Mouse (Mus musculus) forebrain, postnatal 0 days (tissue): ENCODE data around the gene Bscl2. TPM values are rescaled to one million over a fixed set of nuclear protein-coding genes. Genes with fewer than 3 reads are reported as not detected.
A peak's percentile ranks its signal among the peaks of the same experiment; 100 is the strongest.

ENCODE experiments used
- ATAC-seq: fragments of 200-750 bp; cut with Nextera tagmentation; 2 replicates; pipeline ENCODE4 v1.8.0; 2017; ENCODE audit warnings: mild to moderate bottlenecking, moderate library complexity
- DNase-seq: peaks from one replicate; pipeline ENCODE4 v3.0.0-alpha.2; 2015
- H3K27ac ChIP-seq: fragments of 300-500 bp; sonication (generic); 2 replicates; pipeline ENCODE4 v1.5.1; 2014; ENCODE audit warnings: low read depth, mild to moderate bottlenecking, antibody characterized with exemption, low read length, moderate library complexity, mixed read lengths
- H3K27me3 ChIP-seq: fragments of 300-500 bp; sonication (generic); 2 replicates; pipeline ENCODE4 v1.6.1; 2014; ENCODE audit warnings: mild to moderate bottlenecking, low read length, mixed read lengths; ENCODE audit not compliant: insufficient read depth
- H3K36me3 ChIP-seq: fragments of 300-500 bp; sonication (generic); 2 replicates; pipeline ENCODE4 v1.6.1; 2014; ENCODE audit warnings: mild to moderate bottlenecking, moderate library complexity; ENCODE audit not compliant: insufficient read depth
- H3K4me1 ChIP-seq: fragments of 300-500 bp; sonication (generic); 2 replicates; pipeline ENCODE4 v1.6.1; 2014; ENCODE audit warnings: antibody characterized with exemption; ENCODE audit not compliant: insufficient read depth
- H3K4me2 ChIP-seq: fragments of 300-500 bp; sonication (generic); 2 replicates; pipeline ENCODE4 v1.6.1; 2014; ENCODE audit warnings: low read depth, mild to moderate bottlenecking, moderate library complexity
- H3K4me3 ChIP-seq: fragments of 300-500 bp; sonication (generic); 2 replicates; pipeline ENCODE4 v1.5.1; 2014; ENCODE audit warnings: low read depth, low read length, mixed read lengths
- H3K9ac ChIP-seq: fragments of 300-500 bp; sonication (generic); 2 replicates; pipeline ENCODE4 v1.6.1; 2014; ENCODE audit warnings: mild to moderate bottlenecking
- H3K9me3 ChIP-seq: fragments of 300-500 bp; sonication (generic); 2 replicates; pipeline ENCODE4 v1.6.1; 2016; ENCODE audit warnings: low read length
- CTCF ChIP-seq: sonication (generic); IDR thresholded peaks from 2 replicates; pipeline ENCODE4 v1.5.1; 2016; ENCODE audit warnings: antibody characterized with exemption, control low read depth, low read depth
- WGBS: fragments of 180-500 bp; shearing (Covaris S2); extraction: QIAGEN DNeasy Blood & Tissue Kit; methylation state at CpG from one replicate; pipeline ENCODE4 v1.1.7; 2014; 5-methylcytosine and 5-hydroxymethylcytosine counted together
- polyA plus RNA-seq: library from polyadenylated mRNA; unstranded; fragments of >200 nt; fragmentation: Nextera tagmentation; extraction: Ambion mirVana; gene quantifications from 2 replicates; pipeline ENCODE4 v1.2.1, GENCODE M21; 2015
- total RNA-seq: library from RNA; depleted of rRNA; stranded (reverse); fragments of >200 nt; gene quantifications from 2 replicates; pipeline ENCODE4 v1.2.3, GENCODE M21; 2014

The Bscl2 gene
- total and polyA plus RNA-seq, 2 experiments from 2014 or later, result 81.5 to 88.9 TPM

DNA sequence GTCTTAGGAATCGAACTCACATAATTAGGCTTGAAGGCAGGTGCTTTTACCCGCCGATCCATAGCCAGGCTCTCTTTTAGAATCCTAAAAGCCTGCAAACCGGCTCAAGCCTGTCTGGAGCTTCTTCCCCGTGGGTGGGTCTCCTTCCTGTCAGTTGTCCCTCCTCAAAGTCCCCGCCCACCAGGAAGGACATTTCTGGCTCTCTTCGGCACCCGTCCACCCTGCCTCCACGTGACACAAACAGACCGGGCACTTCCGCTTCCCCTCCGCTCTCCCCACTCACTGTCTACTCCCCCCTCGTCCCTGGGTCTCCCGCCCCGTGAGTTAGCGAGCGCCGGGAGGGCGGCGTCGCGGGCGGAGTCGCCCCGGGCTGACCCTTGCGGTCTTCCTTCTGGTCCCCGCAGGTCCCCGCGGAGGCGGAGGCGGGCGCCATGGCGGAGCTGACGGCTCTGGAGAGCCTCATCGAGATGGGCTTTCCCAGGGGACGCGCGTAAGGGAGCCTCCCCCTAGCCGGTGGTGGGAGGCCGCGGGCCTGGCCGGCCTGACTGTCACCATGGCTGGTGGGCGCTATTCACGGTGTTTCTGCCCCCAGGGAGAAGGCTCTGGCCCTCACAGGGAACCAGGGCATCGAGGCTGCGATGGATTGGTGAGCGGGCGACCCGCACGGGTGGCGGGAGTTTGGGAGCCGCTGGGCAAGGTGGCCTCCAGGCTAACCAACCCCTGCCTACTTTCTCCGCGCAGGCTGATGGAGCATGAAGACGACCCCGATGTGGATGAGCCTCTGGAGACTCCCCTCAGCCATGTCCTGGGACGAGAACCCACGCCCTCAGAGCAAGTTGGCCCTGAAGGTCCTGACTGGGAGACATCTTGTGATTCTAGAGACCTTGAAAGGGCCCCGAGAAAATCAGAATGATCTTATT is 34.3 kb downstream of the Bscl2 start, which contains the start of gene Ubxn1:
Ubxn1 (plus strand) TSS at position 230 of the 920 bp plus-strand sequence.
- Histone ChIP-seq H3K27ac (peak within 1 kb of the TSS; percentile 81), H3K27me3 (no peaks in the 10 kb centered on the region), H3K4me3 (peak within 1 kb of the TSS; percentile 74), H3K9ac (peak within 1 kb of the TSS; percentile 80), H3K36me3 (peaks cover 30% of the 10 kb centered on the region), H3K9me3 (no peaks in the 10 kb centered on the region), H3K4me1 (no peaks in the 10 kb centered on the region), H3K4me2 (peak within 1 kb of the TSS; percentile 92)
- DNase-seq (peak; percentile 96), ATAC-seq (peak; percentile 99)
- TF ChIP-seq CTCF, result no peak
- WGBS, result 2% methylated on average over 59 of the region's 59 CpGs

DNA sequence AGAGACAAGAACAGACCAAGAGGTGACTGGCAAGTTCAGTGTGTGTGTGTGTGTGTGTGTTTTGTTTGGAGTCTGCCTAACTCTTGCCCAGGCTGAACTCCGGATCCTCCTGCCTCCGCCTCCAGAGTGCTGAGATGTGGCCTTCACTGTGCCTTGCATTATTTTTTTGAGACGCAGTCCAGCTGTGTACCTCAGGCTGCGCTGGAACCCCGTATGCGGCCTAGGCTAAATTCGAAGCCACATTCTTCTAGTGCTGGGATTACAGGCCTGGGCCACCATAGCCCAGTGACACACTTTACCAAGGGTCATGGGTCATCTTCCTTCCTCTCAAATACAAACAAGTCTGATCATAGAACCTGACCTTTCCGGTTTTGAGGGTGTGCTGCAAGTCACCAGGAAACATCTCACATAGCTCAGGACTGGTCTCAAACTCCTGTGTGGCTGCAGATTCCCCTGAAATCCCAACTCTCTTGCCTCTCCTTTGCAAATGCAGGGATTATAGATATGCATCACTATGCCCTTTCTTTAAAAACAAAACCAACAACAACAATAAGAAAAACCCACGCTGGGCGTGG is 35.1 kb downstream of the Bscl2 start:
- Histone ChIP-seq H3K27me3 (no peaks in the 10 kb centered on the region), H3K36me3 (peaks cover 36% of the 10 kb centered on the region), H3K9me3 (no peaks in the 10 kb centered on the region), H3K27ac (no peak overlapping the region), H3K4me3 (peak overlapping the region; percentile 74), H3K9ac (peak overlapping the region; percentile 80), H3K4me2 (peak overlapping the region; percentile 92), H3K4me1 (no peaks in the 10 kb centered on the region)
- ATAC-seq (no peak), DNase-seq (no peak)
- 82% methylated on average over 10 of the region's 10 CpGs for WGBS
- TF ChIP-seq CTCF, result no peak

DNA sequence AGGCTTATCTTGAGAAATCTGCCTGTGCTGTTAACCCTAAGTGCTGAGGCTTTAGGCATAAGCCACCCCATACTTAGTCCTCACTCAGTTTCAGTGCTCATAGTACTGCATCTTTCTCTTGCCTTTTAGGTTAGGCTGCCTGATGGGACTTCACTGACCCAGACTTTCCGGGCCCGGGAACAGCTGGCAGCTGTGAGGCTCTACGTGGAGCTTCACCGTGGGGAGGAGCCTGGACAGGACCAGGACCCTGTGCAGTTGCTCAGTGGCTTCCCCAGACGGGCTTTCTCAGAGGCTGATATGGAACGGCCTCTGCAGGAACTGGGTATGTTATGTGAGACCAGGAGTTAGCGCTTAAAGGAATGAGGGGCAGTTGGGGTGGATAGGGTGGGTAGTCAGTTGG is 37.8 kb downstream of the Bscl2 start:
- H3K9me3 ChIP-seq, result no peaks in the 10 kb centered on the region
- H3K4me2 ChIP-seq, result no peak overlapping the region
- no peak for TF ChIP-seq CTCF
- H3K4me1 ChIP-seq, result no peaks in the 10 kb centered on the region
- H3K27ac ChIP-seq, result no peak overlapping the region
- DNase-seq, result no peak
- H3K36me3 ChIP-seq, result peaks cover 36% of the 10 kb centered on the region
- WGBS, result 92% methylated on average over 7 of the region's 7 CpGs
- no peak for ATAC-seq
- no peaks in the 10 kb centered on the region for H3K27me3 ChIP-seq
- no peak overlapping the region for H3K4me3 ChIP-seq
- H3K9ac ChIP-seq, result no peak overlapping the region

DNA sequence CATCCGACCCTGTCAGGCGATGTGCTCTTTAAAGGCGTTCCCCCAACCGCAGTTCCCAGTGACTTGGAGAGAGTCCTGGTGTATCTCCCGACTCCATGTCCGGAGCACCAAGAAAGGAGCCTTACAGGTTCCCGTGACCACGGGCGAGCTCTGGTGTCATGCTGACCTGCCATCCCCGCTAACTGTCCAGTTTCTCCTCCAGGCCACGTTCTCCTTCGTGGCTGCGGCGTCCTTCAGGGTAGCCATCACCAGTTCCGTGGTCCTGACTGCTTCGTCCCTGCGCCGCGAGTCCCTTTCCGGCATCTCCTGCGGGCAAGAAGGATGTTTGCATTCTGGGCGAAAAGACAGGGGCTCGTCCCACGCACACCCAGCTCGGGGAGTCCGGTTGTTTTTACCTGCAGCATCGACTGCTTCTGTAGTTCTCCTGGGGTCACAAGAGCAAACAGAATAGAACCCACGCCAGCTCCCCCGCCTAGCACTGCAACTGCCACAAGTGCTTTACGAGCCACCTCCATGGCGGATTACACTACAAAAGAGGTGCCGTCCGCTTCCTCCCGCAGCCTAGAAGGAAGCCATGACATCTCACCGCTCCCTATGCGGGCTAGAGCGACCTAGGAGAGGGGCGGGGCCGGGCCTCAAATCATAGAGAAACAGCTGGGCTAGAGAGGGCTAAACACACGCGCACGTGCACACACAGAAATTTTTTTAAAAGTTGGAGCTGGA is 43.2 kb downstream of the Bscl2 start, which contains the start of gene Uqcc3:
Uqcc3 (minus strand) TSS at position 613 of the 723 bp plus-strand sequence.
- ATAC-seq (peak; percentile 99), DNase-seq (peak; percentile 90)
- Histone ChIP-seq H3K4me3 (peak within 1 kb of the TSS; percentile 80), H3K9ac (peak within 1 kb of the TSS; percentile 85), H3K36me3 (peaks cover 14% of the 10 kb centered on the region), H3K27ac (peak within 1 kb of the TSS; percentile 85), H3K4me1 (0 out of 2 replicates have a peak, but pooled peaks cover 4% of the 10 kb centered on the region), H3K27me3 (no peaks in the 10 kb centered on the region), H3K4me2 (peak within 1 kb of the TSS; percentile 87), H3K9me3 (no peaks in the 10 kb centered on the region)
- WGBS, result under 1% methylated on average over 42 of the region's 42 CpGs
- no peak for TF ChIP-seq CTCF

DNA sequence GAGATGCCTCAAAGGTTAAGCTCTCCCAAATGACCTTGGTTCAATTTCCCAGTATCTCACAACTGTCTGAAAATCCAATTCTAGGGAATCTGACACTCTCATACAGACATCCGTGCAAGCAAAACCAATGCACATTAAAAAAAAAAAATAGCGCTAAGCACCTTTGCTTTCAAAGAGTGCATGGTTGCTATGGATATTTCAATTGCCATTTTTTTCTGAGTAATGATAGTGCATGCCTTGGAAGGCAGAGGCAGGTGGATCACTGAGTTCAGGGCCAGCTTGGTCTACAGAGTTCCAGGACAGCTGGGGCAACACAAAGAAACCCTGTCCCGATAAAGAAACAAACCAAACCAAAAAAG is 43.7 kb downstream of the Bscl2 start:
- no peaks in the 10 kb centered on the region for H3K27me3 ChIP-seq
- H3K27ac ChIP-seq, result peak overlapping the region; percentile 85; the same call in 1 of the 2 replicates
- 11% methylated on average over 3 of the region's 3 CpGs for WGBS
- peak; percentile 12; the same call in 1 of the 2 replicates for ATAC-seq
- H3K4me2 ChIP-seq, result peak overlapping the region; percentile 87
- DNase-seq, result no peak
- H3K9me3 ChIP-seq, result no peaks in the 10 kb centered on the region
- peak overlapping the region; percentile 80 for H3K4me3 ChIP-seq
- 0 out of 2 replicates have a peak, but pooled peaks cover 4% of the 10 kb centered on the region for H3K4me1 ChIP-seq
- peak overlapping the region; percentile 85 for H3K9ac ChIP-seq
- TF ChIP-seq CTCF, result no peak
- H3K36me3 ChIP-seq, result peaks cover 11% of the 10 kb centered on the region

DNA sequence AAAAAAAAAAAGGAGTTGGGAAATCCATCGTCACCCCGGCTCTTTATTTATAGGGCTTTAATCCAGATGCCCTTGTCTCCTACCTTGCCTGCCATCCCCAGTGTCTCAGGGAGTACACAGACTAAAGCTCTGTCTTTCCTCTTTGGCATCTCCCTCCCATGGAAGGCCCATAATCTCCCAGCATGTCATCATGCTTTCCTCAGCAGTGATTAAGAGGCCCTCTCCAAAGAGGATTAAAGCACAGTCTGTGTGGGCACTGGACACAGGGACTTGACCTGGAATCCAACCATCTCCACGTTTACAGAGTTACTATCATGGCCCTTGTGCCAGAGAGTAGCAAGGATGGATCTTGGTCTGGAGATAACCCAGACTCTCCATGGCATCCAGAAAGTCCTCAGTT is 46.3 kb downstream of the Bscl2 start, which contains the start of the genes Lbhd1 and Gm49403:
Lbhd1 (plus strand) TSS at position 117 of the 400 bp plus-strand sequence.
Gm49403 (plus strand) TSS at position 315 of the 400 bp plus-strand sequence.
- Histone ChIP-seq H3K9me3 (no peaks in the 10 kb centered on the region), H3K4me1 (peaks cover 9% of the 10 kb centered on the region; the same call in 1 of the 2 replicates), H3K27me3 (no peaks in the 10 kb centered on the region), H3K36me3 (no peaks in the 10 kb centered on the region), H3K27ac (no peak within 1 kb of the TSS), H3K4me3 (no peak within 1 kb of the TSS), H3K9ac (no peak within 1 kb of the TSS), H3K4me2 (no peak within 1 kb of the TSS)
- ATAC-seq (no peak), DNase-seq (no peak)
- 72% methylated on average over 3 of the region's 3 CpGs for WGBS
- no peak for TF ChIP-seq CTCF
